Mouse (Mus musculus): ENCODE data around the gene Gm12185. TPM values are rescaled to one million over a fixed set of nuclear protein-coding genes. Genes with fewer than 3 reads are reported as not detected.

The Gm12185 gene
- total RNA-seq, 2 experiments from 2014 or later, result not detected

DNA sequence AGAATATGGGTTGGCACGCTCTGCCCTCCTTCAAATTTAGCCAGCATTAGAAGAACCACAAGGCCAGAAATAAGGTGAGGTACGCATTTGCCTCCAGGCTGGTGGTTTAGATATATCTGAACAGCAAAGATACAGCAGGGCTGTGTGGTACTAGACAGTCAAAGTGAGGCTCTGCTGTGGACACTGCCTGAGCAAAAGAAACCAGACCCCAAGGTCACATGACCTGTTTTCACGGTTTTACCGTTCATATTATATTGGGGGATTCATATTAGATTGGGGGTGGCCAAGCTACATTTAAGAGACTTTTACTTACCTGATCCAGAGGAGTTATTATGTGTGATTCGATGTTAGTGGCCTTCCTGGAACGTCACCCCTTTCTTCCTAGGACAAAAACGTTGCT lies 121.2 kb downstream of the Gm12185 start:
- intact Hi-C loops (cut with DNase I), result loop anchor here (5.0 kb wide), 1 partner anchor 402 kb away; no protein-coding TSS in a partner anchor
- DNase-seq (ENCODE audit: extremely low spot score in 1 of 2, low spot score in 2 of 2), result no peak

DNA sequence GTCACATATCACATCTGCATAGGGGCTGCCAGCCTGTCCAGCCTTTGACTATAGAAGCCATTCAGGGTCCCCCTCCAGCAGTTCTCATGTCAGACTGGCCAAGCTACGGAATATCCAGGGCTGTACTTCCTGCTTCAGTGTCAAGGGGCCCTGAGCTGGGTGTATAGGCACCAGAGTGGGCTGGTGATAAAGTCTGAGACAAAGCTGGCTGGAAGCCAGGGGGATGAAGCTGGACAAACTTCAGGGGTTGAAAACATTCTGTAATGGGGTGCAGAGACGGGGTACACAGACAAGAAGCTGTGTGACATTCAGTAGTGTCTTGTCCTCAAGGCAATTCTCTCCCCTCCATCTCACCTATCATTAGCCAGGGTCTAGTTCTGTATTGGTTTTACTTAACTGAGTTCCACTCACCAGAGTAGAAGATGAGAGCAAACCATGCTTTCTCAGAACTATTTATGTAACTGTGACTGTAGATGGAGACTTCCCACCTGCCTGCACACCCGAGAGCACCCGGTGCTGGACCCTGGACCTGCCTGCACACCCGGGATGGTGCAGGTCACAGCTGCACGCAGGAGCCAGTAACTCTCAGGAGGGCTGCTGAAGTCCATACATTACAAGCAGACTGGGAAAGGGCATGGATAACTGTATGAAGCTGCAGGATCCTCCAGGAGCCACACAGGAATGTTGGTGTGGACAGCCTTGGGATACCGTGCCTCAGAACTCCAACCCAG lies 122.5 kb downstream of the Gm12185 start:
- intact Hi-C loops (cut with DNase I), result loop anchor here (5.0 kb wide), 1 partner anchor 403 kb away; no protein-coding TSS in a partner anchor
- no peak for DNase-seq (ENCODE audit: extremely low spot score in 1 of 2, low spot score in 2 of 2)

DNA sequence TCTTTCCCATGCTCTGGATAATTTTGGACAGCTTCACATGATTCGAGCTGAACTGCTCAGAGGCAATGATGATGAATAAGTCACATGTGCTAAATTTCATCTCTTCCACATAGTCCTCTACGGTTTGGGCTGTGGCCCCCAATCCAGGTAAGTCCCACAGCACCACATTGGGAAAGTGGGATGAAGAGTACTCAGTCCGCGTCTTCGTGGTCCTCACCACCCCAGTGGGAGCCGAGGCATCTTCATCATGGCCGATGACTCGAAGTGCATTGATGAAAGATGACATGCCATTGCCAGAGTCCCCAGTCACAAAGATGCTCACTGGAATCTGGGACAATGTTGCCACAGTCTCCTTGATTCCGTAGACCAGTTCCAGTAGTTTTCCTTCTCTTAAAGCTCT lies 125.5 kb downstream of the Gm12185 start:
- intact Hi-C loops (cut with DNase I), result no loop called here
- no peak for DNase-seq (ENCODE audit: extremely low spot score in 1 of 2, low spot score in 2 of 2)

DNA sequence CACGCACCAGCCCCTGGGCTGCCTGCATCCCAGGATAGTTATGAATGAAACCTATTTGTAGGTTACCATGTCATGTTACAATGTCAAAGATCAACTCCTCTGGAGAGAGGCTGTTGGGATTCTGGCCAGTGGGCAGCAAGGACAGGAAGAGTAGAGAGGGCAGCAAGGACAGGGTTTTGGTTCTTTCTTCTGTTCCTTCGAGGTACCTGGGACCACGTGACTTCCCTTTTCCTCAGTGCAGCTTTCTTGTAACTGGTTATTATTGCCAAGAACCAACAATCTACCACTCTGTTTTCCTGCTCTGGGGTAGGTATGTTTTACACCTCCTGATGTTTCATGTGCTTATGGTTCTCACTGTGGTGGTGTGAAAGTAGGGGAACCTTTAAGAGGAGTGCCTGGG lies 128.2 kb downstream of the Gm12185 start:
- no peak for DNase-seq (ENCODE audit: extremely low spot score in 1 of 2, low spot score in 2 of 2)
- intact Hi-C loops (cut with DNase I), result no loop called here

DNA sequence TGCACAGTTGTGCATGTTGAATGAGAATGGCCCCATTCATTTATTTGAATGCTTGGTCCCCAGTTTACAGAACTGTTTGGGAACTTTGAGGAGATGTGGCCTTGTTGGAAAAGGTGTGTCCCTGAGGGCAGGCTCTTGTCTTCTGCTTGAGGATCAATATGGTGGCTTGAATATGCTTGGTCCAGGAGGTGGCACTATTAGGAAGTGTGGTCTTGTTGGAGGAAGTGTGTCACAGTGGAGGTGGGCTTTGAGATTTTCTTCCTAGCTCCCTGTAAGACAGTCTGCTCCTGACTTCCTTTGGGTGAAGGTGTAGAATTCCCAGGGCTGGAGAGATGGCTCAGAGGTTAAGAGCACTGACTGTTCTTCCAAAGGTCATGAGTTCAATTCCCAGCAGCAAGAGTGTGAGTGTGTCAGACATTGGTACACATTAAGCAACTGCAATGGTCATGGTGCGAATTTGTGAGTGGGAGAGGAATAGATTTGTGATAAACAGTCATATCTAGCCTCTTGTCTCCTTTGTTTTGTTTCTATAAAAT lies 129.2 kb downstream of the Gm12185 start:
- intact Hi-C loops (cut with DNase I), result no loop called here
- no peak for DNase-seq (ENCODE audit: extremely low spot score in 1 of 2, low spot score in 2 of 2)

DNA sequence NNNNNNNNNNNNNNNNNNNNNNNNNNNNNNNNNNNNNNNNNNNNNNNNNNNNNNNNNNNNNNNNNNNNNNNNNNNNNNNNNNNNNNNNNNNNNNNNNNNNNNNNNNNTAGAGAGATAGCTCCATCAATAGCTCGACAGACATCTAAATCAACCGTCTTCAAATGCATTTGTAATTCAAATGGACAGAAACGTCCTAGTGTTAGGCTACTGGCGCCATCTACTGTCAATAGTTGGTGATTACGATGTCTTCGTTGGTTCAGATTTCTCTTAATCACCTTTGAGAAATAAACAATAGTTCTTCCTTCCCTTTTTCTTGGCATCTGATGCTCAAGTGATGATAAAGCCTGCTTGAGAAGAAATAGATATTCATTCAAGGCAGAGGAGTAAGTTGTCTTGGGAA lies 133.0 kb downstream of the Gm12185 start:
- intact Hi-C loops (cut with DNase I), result no loop called here
- DNase-seq (ENCODE audit: extremely low spot score in 1 of 2, low spot score in 2 of 2), result peak in 1 of 2 experiments; percentile 43

Other genes starting within 250 kb of the Gm12185 start
- 100 to 1,000 TPM; 345 to 360 TPM for gene Rack1, start 191.9 kb downstream of the Gm12185 start, total RNA-seq (2021)
- gene Trim41, start 174.9 kb downstream of the Gm12185 start, total RNA-seq (2021), result 10 to 100 TPM; 44.0 to 48.2 TPM
- 1 to 10 TPM; 3.0 to 3.1 TPM for gene Trim7, start 166.1 kb downstream of the Gm12185 start, total RNA-seq (2021)
- 1 to 10 TPM in 1 of 2 experiments, under 1 TPM in 1; 0.75 to 1.6 TPM for gene Gm12184, start 165.6 kb downstream of the Gm12185 start, total RNA-seq (2021)
- gene Irgm1, start 120.5 kb downstream of the Gm12185 start, total RNA-seq (2021), result 1 to 10 TPM; 2.8 to 3.6 TPM
- under 1 TPM; 0.28 to 0.43 TPM for gene Gm5431, start 90.0 kb downstream of the Gm12185 start, total RNA-seq (2021)
- gene Psme2b, start 46.0 kb downstream of the Gm12185 start, total RNA-seq (2021), result 1 to 10 TPM; 1.2 to 1.3 TPM
- gene Olfr56, start 13.3 kb downstream of the Gm12185 start, total RNA-seq (2021), result not detected
- under 1 TPM; 0.77 to 0.90 TPM for gene 9930111J21Rik1, start 12.8 kb downstream of the Gm12185 start, total RNA-seq (2021)
- gene Tgtp1, start 1.9 kb upstream of the Gm12185 start, total RNA-seq (2021), result under 1 TPM in 1 of 2 experiments, not detected in 1; 0.11 TPM
- gene 9930111J21Rik2, start 59.0 kb upstream of the Gm12185 start, total RNA-seq (2021), result 1 to 10 TPM in 1 of 2 experiments, under 1 TPM in 1; 0.85 to 1.2 TPM
- not detected for gene Tgtp2, start 72.0 kb upstream of the Gm12185 start, total RNA-seq (2021)
- under 1 TPM; 0.45 to 0.61 TPM for gene Ifi47, start 84.4 kb upstream of the Gm12185 start, total RNA-seq (2021)
- gene Olfr1396, start 122.6 kb upstream of the Gm12185 start, total RNA-seq (2021), result not detected
- gene Olfr1395, start 150.0 kb upstream of the Gm12185 start, total RNA-seq (2021), result not detected
- gene Olfr1394, start 162.2 kb upstream of the Gm12185 start, total RNA-seq (2021), result not detected
- under 1 TPM; 0.11 to 0.59 TPM for gene Btnl9, start 194.9 kb upstream of the Gm12185 start, total RNA-seq (2021)
- 10 to 100 TPM; 37.4 to 40.4 TPM for gene Zfp62, start 211.1 kb upstream of the Gm12185 start, total RNA-seq (2021)

Data from left cerebral cortex, postnatal 10 days (tissue).